Mouse (Mus musculus) embryo, embryonic 9.5 days (tissue): ENCODE measurements around the gene Tpmt.

Experiments used
- DNase-seq: peaks from one replicate; pipeline ENCODE4 v3.0.0-alpha.2; 2017; ENCODE audit errors: extremely low spot score

The Tpmt gene

DNA sequence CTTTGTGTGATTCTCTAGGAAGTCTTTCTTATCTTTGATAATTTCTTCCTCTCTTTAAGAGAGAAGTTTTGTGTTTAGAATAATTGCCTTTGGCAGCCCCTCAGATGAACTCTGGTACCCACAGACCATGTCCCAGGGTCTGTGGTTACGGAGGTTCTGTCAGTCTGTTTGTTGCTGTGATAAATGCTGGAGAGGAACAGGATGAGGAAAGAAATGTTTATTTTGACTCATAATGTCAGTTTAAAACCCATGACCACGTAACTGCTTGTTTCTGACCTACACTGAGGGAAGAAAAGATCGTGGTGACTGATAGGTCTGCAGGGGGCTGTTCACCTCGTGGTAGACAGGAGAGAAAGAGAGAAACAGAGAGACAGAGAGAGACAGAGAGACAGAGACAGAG lies 68.6 kb downstream of the Tpmt start:
- DNase-seq, result no peak

DNA sequence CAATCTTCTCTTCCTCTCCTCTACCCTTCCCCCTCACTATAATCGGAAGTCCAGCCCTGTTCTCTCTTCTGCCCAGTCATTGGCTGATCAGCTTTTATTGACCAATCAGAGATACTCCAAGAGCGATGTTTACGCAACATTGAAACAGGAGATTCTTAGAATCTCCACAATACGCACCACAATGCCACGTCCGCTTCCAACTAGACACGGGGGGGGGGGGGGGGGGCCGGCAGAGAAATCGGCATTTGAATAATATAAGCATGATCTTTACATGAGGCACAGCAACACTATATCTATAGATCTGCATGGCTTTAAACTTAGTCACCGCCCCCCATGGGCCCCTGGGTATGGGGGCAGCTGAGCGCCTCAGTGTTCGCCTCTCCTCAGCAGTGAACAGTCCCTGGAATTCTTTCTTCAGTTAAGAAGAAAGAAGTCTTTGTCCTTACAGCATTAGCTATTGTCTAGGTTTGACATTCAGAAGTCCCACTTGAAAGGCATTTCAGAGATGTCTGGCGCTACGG lies 69.4 kb downstream of the Tpmt start:
- DNase-seq, result peak; percentile 64
